Mouse (Mus musculus): ENCODE measurements around the gene Gm10944.

Gene Gm10944

DNA sequence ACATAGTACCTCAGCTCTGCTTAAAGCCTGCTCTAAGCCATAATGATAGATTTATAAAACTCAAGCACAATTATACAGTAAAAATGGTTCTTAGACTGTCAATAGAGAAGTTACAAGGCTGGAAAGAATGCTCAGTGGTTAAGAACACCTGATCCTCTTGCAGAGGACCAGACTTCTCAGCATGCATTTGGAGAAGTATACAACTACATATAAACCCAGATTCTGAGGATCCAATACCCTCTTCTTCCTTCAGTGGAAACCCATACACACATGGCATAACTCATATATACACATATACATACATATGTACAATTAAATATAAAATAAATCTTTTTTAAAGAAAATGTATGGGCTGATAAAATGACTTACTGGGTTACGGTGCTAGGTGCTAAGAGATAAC is at the start of gene Gm10944:
TSS of gene Gm10944 (plus strand) at position 301 of the 400 bp plus-strand sequence.
- no peak for DNase-seq

GRCm38 (mm10) chr10:10655991-10656390 is 25.2 kb upstream of the Gm10944 start:
- no peak for DNase-seq

- DNase-seq: no peak
Observed at GRCm38 (mm10) chr10:10656621-10657020, 24.5 kb upstream of the Gm10944 start.

DNA sequence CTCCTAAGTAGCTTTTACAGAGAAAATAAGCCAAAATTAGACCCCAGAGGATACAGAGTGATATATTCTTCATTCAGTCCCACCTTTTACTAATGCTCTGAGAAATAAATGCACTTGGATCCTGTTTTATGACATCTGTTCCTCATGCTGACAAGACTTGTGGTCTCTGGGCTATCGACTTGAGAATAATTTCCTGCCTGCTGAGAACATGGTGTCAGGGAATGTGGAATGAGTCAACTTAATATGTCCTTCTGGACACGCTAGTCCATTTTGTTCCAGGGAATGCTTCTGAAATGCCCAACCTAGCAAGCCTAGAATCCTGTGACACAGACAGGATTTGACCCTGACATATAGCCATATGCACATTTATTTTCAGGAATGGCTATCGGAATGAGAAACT is 22.0 kb upstream of the Gm10944 start:
- no peak for DNase-seq

DNA sequence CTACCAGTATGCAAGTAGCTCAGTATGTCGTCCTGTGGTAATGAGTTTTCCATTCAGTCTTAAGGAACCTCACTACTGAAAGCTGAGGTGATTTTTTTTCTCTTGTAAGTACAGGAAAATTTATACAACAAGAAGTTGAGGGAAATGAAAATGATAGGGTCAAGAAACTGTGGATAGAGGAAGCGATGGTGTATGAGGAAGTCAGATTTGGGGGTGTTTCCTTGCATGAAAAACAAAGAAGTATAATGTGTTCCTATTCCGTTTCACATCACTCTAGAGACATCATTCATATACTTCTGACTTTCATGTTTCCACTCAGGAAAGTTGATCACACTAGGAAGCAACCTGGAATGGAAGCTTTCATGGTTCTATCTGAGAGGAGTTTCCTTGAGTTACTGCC is 21.2 kb upstream of the Gm10944 start:
- no peak for DNase-seq

DNA sequence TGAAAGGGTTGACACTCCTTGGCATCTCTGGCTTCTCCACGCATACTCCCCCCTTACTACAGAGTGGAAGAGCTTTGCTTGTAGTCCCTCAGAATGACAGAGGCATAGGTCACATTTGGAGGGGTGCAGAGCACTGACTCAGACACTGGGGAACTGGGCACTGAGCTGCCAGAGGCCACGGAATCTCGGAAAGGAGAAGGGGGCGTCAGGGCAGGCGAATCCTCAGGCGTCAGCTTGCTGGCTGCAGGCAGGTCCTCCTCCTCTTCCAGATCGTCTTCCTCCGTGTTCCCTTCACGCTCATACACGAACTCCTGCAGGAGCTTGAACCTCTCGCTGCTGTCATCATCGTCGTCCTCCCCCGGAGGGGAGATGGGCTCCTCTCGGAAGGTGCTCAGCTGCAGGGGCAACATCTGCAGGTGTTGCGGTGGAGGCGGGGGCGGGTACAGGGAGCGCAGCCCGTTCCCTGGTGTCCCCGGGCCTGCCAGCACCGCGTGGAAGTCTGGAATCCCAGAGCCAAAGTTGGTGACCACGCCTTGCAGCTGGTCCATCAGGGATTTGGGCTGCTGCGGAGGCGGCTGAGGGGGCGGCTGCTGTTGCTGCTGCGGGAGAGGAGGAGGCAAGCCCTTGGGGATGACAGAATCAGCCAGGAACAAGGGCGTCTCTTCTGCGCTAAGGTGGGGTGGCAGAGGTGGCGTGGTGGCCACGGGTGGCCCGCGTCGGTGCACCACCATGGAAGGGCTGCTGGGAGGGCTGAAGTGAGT is 7.9 kb downstream of the Gm10944 start:
- no peak for DNase-seq

DNA sequence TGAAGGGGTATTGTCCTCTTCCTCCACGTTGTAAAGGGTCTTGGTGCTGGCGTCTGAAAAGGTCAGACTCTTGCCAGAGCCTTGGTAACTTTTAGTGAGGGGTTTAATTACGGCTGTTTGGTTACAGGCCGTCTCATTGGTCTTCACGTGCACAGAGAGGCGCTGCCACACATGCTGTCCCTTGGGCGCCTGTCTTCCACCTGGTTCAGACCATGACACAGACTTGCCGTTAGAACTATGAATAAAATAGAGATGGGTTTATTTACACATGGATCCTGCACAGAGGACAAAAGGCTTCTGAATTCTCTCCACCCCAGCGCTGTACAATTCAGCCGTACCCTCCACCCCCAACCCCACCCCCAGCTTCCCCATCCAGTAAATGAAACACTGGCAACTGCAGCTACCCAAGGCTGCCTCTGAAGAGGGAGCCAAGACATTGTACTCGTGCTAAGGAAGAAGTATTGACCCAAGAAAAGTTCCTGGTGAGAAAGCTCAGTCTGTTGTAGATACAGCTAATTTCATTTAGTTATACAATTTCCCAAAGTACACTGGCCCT is 8.6 kb downstream of the Gm10944 start:
- DNase-seq: no peak

DNA sequence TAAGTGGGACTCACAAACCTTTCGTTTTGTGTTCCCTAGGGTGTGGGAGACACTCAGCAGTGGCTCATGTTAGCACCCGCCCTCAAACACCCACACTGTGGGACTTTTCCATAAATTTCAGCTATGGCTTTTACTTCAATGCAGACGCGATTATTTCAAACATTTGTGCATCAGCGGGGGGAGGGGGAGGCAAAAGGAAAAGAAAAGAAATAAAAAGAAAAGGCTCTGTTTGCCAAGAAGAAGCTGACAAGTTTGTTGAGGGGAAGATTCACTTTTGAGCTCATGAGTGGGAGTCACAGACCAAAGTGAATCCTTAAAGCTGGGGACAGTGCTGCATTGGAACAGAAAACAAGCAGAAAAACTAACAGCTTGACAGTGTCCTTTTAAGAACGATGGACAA is 16.3 kb downstream of the Gm10944 start:
- no peak for DNase-seq

DNA sequence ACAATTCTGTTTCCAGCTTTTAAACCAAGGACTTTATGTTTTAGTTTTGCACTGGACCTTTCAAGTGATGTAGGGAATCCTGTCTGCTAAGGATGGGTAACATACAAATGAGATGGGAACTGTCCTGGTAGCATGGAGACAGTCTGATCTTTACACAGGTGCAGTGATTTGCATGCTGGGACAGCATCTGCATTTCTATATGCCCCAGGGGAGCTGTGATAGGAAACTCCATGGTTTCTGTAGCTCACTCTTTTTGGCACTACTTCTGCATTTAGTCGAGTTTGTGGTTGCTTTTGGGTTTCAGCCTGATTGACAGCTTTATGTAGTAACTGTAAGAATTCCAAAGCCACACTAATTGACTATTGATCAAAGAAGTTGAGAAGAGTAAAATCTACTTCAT is 19.8 kb downstream of the Gm10944 start:
- no peak for DNase-seq

DNA sequence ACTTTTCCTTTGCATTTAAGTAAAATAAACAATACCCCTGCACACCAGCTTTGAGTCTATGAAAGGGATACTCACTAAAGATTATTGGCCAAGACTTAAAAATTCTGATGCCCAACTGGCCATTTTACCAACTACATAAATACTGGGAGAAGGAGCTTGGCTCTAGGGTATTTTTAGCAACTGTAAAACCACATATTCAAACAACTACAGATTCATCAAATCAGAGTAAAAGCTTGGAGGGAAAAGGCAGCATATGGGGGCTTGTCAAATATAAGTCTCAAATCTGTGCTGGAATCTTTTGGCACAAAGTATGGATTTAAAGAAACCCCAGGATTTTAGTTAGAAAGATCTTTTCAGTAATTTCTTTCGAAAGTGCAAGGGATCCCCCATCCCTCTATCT is 20.2 kb downstream of the Gm10944 start:
- DNase-seq: no peak

GRCm38 (mm10) chr10:10708031-10708430 is 26.9 kb downstream of the Gm10944 start:
- no peak for DNase-seq

GRCm38 (mm10) chr10:10710359-10710758 is 29.2 kb downstream of the Gm10944 start:
- DNase-seq: no peak

GRCm38 (mm10) chr10:10710837-10711236 is 29.7 kb downstream of the Gm10944 start:
- no peak for DNase-seq

DNA sequence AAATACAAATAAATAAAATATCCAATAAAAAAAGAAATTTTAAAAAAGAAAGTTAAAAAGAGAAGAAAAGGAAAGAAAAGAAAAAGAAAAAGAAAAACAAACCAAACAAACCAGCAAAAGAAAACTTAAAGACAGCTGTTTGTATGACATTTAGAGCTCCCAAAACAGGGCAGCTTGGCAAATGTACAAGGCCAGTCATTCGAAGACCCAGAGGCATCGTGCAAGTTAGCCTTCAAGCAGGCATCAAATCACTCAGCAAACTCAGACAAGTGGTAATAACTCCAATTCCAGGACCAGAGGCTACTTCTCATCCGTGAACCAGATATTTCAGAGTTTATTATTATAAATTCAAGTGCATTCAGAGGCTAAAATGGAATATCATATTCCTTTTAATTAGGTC is 45.4 kb downstream of the Gm10944 start:
- no peak for DNase-seq

Measured in lung, postnatal 36 days (tissue).